Mouse (Mus musculus) adrenal gland, postnatal 14 days (tissue): ENCODE measurements at regions not wholly inside any gene's neighbourhood (a gene's known extent, or its start where the extent isn't known, plus 50 kb on each side); places are given as distances from the start of the nearest gene placed in this dataset.
"Not testable (repeated sequence)": the region's sequence is repeated elsewhere in the genome, so short reads cannot be mapped to it uniquely, and the experiment has no call there.

ENCODE experiments used
- DNase-seq: peaks from one replicate; pipeline ENCODE4 v3.0.0; 2021; ENCODE audit warnings: mixed read lengths

DNA sequence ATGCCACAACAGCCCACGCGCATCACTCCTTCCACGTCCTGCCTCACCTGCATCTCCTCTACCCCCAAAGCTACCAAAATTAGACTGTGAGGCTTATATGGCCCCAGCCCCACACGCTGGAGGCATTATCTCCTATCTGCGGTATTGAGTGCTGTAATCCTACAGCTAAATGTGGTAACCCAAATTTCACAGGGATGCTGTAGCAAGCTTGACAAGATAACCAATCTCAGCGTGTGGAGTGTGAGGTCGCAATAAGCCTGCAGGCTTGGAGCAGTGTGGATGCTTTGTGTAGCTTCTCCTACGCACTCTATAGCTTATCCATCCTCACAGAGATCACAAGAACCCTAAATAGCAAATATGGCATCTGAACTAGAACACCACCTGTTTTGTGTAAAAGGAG is 251.2 kb upstream of the Kcnh8 start:
- DNase-seq, result no peak

GRCm38 (mm10) chr17:52350696-52351095 is 251.8 kb upstream of the Kcnh8 start:
- no peak for DNase-seq

GRCm38 (mm10) chr17:52349872-52350271 is 252.6 kb upstream of the Kcnh8 start:
- no peak for DNase-seq

DNA sequence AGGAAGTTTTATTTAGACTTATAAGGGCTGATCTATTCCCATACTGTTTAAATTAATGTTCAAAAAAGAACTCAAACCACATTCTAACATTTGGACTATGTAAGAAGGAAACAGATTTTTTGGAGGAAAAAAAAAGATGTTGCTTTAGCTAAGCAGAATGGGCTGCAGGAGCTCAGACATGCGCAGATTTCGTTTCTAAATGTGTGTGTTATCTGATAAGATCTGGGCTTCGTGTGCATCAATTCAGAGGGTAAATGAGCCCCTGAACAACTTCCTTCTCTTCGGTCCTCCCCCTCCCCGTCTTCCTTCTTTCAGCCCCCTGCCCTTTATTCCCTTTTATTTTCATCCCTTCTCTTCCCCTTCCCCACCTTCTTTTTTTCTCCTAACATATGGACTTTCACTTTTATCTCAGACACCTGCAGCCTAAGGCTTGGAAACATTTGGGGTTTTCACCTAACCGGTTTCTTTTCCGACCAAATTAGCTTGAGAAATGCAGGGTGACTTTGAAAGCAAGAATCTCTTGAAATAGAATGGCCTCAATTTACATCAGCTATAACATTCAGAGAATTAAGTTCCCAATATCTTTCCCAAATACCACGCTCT is 253.9 kb upstream of the Kcnh8 start:
- DNase-seq, result no peak

GRCm38 (mm10) chr17:52320586-52320985 is 281.9 kb upstream of the Kcnh8 start:
- no peak for DNase-seq

- DNase-seq, result no peak
These were observed 285.5 kb upstream of the Kcnh8 start for GRCm38 (mm10) chr17:52316976-52317375.

DNA sequence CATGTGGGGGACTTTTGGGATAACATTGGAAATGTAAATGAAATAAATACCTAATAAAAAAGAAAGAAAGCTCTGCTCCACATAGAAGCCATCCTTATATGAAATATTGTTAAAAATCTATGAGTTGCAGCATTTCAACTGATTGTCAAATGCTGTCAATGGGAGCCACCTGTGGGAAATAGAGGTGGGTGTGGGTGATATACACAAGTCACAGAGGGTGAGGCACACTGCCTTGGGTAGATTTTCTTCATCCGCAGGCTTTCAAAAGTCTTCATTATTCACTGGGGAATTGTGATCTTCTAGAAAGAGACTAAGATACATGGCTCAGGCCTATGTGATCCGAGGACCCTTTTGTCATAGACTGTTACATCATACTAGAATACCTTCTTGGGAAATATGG is 286.6 kb upstream of the Kcnh8 start:
- no peak for DNase-seq

DNA sequence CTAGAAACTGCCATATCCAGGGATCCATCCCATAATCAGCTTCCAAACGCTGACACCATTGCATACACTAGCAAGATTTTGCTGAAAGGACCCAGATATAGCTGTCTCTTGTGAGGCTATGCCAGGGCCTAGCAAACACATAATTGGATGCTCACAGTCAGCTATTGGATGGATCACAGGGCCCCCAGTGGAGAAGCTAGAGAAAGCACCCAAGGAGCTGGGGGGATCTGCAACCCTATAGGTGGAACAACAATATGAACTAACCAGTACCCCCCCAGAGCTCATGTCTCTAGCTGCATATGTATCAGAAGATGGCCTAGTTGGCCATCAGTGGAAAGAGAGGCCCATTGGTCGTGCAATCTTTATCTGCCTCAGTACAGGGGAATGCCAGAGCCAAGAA is 287.1 kb upstream of the Kcnh8 start:
- not testable (repeated sequence) for DNase-seq

GRCm38 (mm10) chr17:52312043-52312442 is 290.5 kb upstream of the Kcnh8 start:
- DNase-seq, result no peak

- no peak for DNase-seq
These were observed 293.7 kb upstream of the Kcnh8 start for GRCm38 (mm10) chr17:52308789-52309188.

DNA sequence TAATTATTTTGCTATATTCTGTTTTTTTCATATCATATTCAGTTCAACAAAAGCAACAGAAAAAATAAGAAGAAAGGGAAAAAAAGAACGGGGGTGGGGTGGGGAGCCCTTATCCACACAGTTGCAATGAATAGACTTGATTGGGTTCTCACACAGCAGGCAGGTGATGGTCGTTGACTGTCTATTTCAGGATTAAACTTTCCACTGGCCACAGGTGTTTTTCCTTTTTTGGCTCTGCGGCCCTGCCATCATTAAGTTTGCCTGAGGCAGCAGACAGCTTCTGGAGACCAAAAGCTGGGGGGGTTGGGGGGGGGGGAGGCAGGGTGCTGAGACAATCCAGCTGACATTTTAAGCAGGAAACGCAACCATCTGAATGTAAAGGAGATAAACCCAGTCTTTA is 298.4 kb upstream of the Kcnh8 start:
- DNase-seq, result no peak

DNA sequence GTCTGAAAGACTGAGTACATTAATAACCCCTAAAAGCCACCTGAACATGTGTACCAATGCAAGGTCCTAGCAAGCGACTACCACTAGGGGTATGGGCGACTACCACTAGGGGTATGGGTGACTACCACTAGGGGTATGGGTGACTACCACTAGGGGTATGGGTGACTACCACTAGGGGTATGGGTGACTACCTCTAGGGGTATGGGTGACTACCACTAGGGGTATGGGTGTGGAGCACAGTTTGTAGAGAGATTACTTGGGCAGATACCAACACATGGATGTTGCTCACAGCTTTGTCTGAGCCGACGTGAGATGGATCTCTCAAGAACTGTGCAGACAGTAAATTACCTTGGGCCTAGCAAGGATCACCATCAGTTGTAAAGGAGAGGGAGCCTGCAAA is 299.2 kb upstream of the Kcnh8 start:
- no peak for DNase-seq

DNA sequence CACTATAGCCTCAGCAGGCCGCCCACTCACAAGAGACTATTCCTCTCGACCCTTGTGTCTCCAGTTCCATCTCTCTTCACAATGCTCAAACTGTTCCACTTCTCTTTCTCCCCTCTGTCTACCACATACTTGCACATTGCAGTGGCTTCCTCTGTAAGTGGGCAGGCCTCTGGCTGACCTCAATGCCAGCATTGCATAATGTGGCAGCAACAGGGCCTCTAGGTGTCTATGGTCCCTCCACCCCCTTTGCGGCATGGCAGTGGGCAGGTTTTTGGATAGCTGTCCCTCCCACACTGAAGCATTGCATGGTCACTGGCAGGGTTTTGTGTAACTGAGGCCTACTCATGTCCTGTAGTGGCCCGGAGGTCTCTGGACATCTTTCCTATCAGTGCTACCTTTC is 302.7 kb upstream of the Kcnh8 start:
- no peak for DNase-seq

DNA sequence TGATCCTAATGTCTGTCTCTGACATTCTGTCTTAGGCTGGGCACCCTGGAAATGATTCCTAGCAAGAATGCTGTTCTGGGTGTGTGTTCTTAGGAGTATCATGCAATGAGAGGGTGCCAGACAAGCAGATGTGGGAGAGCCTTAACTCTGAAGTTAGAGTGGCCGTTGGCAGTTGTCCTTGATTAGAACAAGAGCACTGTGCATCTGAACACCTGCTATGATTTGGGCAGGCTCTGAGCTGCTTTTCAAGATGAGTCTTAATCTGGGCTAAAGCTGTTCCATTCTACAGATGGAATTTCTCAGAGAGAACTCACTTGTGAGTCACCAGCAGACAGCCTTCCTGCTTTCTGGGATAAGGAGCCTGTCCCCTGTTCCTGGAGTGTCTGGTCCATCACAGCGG is 317.1 kb upstream of the Kcnh8 start:
- DNase-seq, result no peak

DNA sequence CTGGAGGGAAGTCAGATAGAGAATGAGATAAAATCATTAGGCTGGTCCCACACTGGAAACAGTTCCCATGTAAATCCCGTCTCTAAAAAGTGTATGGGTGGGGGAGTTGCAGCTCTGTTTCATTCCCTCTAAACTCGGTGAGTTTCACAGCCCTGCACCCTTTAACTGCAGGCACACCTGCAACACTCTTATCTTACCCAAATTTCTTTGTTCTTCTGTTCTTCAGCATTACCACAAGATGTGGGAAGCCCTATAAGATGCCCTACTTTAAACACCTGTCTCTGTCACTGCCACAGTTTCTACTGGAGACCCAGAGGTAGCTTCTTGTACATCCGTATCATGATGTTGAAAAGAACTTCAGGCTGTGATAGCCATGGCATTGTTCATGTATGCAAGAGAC is 320.2 kb upstream of the Kcnh8 start:
- DNase-seq, result no peak

DNA sequence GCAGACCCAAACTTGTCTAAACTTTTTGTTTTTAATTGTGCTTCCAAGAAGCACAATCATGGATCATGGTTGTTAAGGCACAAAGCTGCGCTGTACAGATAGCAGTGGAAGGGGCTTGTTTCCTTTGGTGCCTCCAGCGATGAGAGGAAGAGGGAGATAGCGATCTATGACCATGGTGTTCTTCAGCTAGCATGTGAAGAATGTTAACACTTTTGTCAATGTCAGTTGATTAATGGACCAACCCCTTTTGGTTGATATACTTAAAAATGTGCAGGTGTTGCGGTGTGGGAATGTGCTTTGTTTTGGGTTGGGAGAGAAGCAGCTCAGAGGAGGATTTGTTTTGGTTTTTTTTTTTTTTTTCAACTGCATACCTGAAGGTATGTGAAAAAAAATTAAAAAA is 324.0 kb upstream of the Kcnh8 start:
- no peak for DNase-seq

GRCm38 (mm10) chr17:52268792-52269191 is 333.7 kb upstream of the Kcnh8 start:
- no peak for DNase-seq

GRCm38 (mm10) chr17:52251284-52251683 is 351.2 kb upstream of the Kcnh8 start:
- no peak for DNase-seq

- DNase-seq, result no peak
These were observed 376.9 kb upstream of the Kcnh8 start for GRCm38 (mm10) chr17:52225584-52225983.

- DNase-seq, result no peak
These were observed 382.1 kb upstream of the Kcnh8 start for GRCm38 (mm10) chr17:52220422-52220821.

GRCm38 (mm10) chr17:52217411-52217810 is 384.3 kb upstream of the Satb1 start:
- no peak for DNase-seq

DNA sequence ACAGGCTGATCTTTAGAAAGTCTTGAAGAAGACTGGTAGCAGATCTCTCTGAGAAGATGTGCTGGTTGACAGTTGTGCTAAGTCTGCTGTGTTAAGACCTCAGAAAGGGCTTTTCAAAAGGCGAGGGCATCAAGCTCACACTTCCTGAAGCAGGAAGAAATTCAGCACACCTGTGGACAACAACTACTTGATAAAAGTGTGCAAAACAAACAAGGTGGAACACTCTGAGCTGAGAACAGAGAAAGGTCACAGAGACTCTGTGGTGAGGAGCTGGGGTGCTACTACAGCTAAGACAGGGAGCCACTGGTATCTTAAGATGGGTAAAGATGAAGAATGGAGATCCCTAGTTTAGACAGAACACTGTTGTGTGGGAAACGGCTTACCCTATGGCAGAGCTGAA is 379.9 kb upstream of the Satb1 start:
- DNase-seq, result no peak

DNA sequence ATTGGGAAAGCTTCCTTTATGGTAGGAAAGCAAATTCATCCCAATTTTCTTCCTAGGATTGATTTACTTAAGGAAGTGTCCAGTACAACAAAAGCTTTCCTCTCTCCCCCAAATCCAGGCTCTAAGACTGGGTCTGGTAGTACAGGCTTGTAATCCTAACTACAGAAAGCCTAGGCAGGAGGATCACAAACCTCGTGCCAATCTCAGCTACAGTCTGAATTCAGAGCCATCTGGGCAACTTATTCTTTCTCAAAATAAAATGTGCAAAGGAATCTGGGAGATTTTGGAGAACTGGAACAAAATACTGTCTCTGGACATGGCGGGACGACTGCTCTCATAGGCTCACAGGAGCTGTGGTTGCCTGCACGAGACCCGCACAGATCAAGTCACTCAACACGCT is 377.4 kb upstream of the Satb1 start:
- no peak for DNase-seq

DNA sequence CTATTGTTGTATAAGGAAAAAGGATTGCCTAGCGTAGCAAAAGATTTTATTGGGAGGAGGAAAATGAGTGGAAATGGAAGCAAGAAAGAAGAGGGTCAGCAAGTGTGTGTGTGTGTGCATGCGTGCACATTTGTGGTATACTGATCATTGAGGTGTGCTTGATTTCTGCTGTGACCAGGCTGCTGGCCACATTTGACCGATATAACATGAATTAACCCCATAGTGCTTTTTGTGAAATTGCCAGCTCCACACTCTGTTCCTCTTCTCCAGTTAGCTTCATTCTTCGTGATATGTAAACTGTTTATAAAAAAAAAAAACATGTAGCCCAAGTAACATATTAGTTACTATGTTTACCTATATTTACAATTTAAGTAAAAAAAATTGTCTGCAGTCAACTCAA is 364.6 kb upstream of the Satb1 start:
- no peak for DNase-seq

- DNase-seq, result no peak
These were observed 363.7 kb upstream of the Satb1 start for GRCm38 (mm10) chr17:52196811-52197210.
